Mouse (Mus musculus) thymus, adult 2 months (tissue): Measurements from ENCODE around the gene Fbf1. TPM values are rescaled to one million over a fixed set of nuclear protein-coding genes. Genes with fewer than 3 reads are reported as not detected.
A peak's percentile ranks its signal among the peaks of the same experiment; 100 is the strongest.

ENCODE experiments used
- DNase-seq: peaks from one replicate; pipeline ENCODE4 v3.0.0; 2021
- H3K27ac ChIP-seq: fragments of 200-500 bp; 2 replicates; pipeline ENCODE4 v1.5.1; 2012; ENCODE audit warnings: low read length, control low read depth; ENCODE audit not compliant: control insufficient read depth, insufficient read depth
- H3K27me3 ChIP-seq: fragments of 200-500 bp; 2 replicates; pipeline ENCODE4 v1.6.1; 2012; ENCODE audit warnings: mild to moderate bottlenecking, low read length, moderate library complexity, mixed read lengths; ENCODE audit not compliant: control insufficient read depth, insufficient read depth
- H3K36me3 ChIP-seq: fragments of 200-500 bp; 2 replicates; pipeline ENCODE4 v1.6.1; 2012; ENCODE audit warnings: mild to moderate bottlenecking, low read length, moderate library complexity; ENCODE audit not compliant: control insufficient read depth, insufficient read depth
- H3K4me1 ChIP-seq: fragments of 200-500 bp; replicated peaks from 2 replicates; pipeline ENCODE4 v1.6.1; 2012; ENCODE audit warnings: low read length; ENCODE audit not compliant: control insufficient read depth, insufficient read depth
- H3K4me3 ChIP-seq: fragments of 200-500 bp; 2 replicates; pipeline ENCODE4 v1.5.1; 2012; ENCODE audit warnings: mild to moderate bottlenecking, low read length, control low read depth, moderate library complexity; ENCODE audit not compliant: control insufficient read depth, insufficient read depth
- CTCF ChIP-seq: fragments of 200-500 bp; IDR thresholded peaks from 2 replicates; pipeline ENCODE4 v1.5.1; 2012; ENCODE audit warnings: mild to moderate bottlenecking, control low read depth, low read length, moderate library complexity, borderline replicate concordance; ENCODE audit not compliant: control insufficient read depth, poor library complexity, insufficient read depth; ENCODE audit errors: extremely low read depth
- POLR2A ChIP-seq: fragments of 200-500 bp; IDR thresholded peaks from 2 replicates; pipeline ENCODE4 v1.6.1; 2012; ENCODE audit warnings: mild to moderate bottlenecking, low read length, control low read depth, moderate library complexity; ENCODE audit not compliant: control insufficient read depth, poor library complexity, insufficient read depth; ENCODE audit errors: extremely low read depth
- WGBS: fragments of 180-500 bp; shearing (Covaris S2); methylation state at CpG from one replicate; pipeline ENCODE4 v1.1.7; 2018; 5-methylcytosine and 5-hydroxymethylcytosine counted together
- polyA plus RNA-seq: library from polyadenylated mRNA; depleted of rRNA; stranded (reverse); fragments of >200 nt; gene quantifications from 2 replicates; pipeline ENCODE4 v1.2.3, GENCODE M21; 2012; rRNA removed

Fbf1 gene
- polyA plus RNA-seq: 30.0 and 30.3 TPM in 2 replicates

DNA sequence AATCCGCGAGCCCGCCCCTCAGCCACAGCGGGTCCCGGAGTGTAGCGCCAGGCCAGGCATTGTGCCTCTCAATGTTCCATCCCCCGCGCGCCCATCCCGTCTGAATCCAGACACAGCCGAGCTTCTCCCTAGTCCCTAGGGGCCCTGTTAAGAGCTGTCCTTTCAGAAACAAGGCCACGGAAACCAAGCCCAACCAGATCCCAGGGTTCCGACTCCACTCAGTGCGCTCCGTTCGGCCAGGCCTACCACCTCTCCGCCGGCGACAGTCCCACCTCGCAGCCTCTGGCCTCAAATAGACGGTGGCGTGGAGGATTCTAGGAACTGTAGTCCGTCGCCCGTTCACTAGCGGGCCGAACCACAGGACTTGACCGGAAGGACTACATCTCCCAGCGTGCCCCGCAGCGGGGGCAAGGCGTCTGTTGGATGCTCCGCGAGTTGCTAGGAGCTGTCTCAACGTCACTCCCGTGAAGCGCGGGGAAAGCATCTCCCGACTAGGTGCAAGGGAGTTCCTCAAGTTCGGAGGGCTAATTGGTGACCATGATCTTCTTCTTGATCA is at the start of gene Fbf1:
TSS of gene Fbf1 (minus strand) at position 283 of the 556 bp plus-strand sequence.
- under 1% methylated on average over 40 of the region's 40 CpGs for WGBS
- peaks cover 3% of the 10 kb centered on the region for H3K4me1 ChIP-seq
- peak; percentile 94 for DNase-seq
- peak within 1 kb of the TSS; percentile 46 for H3K27ac ChIP-seq
- peaks cover 5% of the 10 kb centered on the region; the same call in 1 of the 2 replicates for H3K36me3 ChIP-seq
- TF ChIP-seq POLR2A (no peak; the same call in 1 of the 2 replicates), CTCF (0 out of 2 replicates have a peak, but pooled peaks have one; percentile 23)
- H3K4me3 ChIP-seq: peak within 1 kb of the TSS; percentile 75
- H3K27me3 ChIP-seq: no peaks in the 10 kb centered on the region

DNA sequence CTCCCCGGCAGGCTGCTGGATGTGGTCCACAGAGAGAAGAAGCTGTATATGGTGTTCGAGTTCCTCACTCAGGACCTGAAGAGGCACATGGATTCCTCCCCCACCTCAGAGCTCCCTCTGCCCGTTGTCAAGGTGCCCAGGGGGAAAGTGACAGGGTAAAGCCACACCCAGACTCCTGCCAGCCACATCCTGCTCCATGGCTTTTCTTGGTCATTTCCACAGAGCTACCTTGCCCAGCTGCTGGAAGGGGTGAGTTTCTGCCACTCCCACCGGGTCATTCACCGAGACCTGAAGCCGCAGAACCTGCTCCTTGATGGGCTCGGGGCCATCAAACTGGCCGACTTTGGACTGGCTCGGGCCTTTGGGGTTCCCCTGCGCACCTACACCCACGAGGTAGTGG is 48.6 kb upstream of the Fbf1 start:
- no peak overlapping the region for H3K27ac ChIP-seq
- no peak overlapping the region for H3K4me3 ChIP-seq
- H3K36me3 ChIP-seq: no peaks in the 10 kb centered on the region
- TF ChIP-seq POLR2A (no peak), CTCF (no peak)
- no peaks in the 10 kb centered on the region for H3K27me3 ChIP-seq
- no peak for DNase-seq
- WGBS: 76% methylated on average over 11 of the region's 11 CpGs
- peaks cover 15% of the 10 kb centered on the region for H3K4me1 ChIP-seq

DNA sequence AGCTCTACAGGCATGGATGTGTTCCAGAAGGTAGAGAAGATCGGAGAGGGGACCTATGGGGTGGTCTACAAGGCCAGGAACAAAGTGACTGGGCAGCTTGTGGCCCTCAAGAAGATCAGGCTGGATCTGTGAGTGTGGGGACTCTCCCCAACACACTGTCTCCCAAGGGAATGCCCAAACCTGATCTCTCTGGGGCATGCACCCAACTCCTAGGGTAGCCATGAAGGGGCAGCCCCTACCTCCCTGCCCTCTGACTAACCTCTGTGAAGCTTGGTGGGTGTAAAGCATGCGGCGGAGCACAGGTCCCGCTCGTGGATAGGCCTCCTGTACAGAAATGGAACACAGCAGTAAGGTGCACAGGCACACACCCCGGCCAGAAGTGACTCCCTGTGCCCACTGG is 48.0 kb upstream of the Fbf1 start:
- H3K4me3 ChIP-seq: no peak overlapping the region
- no peak overlapping the region for H3K27ac ChIP-seq
- DNase-seq: no peak
- TF ChIP-seq POLR2A: no peak
- no peak for TF ChIP-seq CTCF
- H3K4me1 ChIP-seq: peaks cover 15% of the 10 kb centered on the region
- no peaks in the 10 kb centered on the region for H3K27me3 ChIP-seq
- no peaks in the 10 kb centered on the region for H3K36me3 ChIP-seq
- WGBS: 92% methylated on average over 6 of the region's 6 CpGs

DNA sequence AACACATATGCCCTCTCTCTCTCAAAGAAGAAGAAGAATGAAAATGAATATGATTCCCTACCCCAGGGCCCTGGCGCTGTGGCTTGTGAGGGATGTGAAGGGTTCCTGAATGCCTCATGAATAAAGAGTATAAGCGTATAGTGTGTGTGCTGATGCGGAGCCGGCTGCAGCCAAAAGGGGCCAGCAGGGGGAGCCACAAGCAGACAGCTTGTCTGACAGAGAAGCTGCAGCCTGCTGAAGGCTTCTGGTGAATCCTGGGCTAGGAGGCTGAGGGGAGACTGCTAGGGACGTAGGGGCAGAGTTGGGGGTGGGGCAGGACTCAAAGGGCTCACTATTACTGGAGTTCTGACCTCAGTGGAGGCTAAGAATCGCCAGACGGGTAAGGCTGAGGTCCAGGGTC is 47.2 kb upstream of the Fbf1 start:
- H3K36me3 ChIP-seq: no peaks in the 10 kb centered on the region

DNA sequence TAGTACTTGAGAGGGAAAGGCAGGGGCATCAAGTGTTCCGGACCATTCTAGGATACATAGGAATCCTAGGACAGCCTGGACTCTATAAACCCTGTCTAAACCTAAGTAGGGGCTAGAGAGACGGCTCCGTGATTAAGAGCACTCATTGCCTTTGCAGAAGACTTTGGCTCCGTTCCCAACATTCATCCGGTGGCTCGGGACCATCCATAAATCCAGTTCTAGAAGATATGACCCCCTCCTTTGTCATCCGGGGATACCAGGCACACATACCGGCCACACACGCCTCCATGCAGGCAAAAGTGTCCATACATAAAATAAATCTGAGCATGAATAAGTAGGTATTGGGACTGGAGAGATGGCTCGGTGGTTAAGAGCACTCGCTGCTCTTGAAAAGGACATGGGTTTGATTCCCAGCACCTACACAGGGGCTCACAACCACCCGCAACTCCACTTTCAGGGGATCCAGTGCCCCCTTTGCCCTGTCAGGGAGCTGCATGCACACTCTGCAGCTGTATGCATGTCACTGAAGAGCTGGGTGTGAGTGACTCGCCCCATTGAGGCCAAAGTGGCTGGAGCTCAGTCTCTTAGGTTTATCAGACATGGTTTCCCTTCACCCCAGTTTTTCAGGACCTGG is 46.0 kb upstream of the Fbf1 start:
- 97% methylated on average over 13 of the region's 13 CpGs for WGBS
- H3K36me3 ChIP-seq: no peaks in the 10 kb centered on the region
- no peak for DNase-seq
- H3K4me3 ChIP-seq: no peak overlapping the region
- H3K27me3 ChIP-seq: no peaks in the 10 kb centered on the region
- TF ChIP-seq POLR2A (no peak), CTCF (no peak)
- H3K27ac ChIP-seq: no peak overlapping the region
- peaks cover 7% of the 10 kb centered on the region for H3K4me1 ChIP-seq

More for the DNA sequence above, 47.2 kb upstream of the Fbf1 start:
- peak; percentile 30 for DNase-seq
- H3K4me1 ChIP-seq: peaks cover 15% of the 10 kb centered on the region
- no peaks in the 10 kb centered on the region for H3K27me3 ChIP-seq
- 98% methylated on average over 7 of the region's 7 CpGs for WGBS
- TF ChIP-seq POLR2A (no peak), CTCF (no peak)
- no peak overlapping the region for H3K4me3 ChIP-seq
- no peak overlapping the region for H3K27ac ChIP-seq

DNA sequence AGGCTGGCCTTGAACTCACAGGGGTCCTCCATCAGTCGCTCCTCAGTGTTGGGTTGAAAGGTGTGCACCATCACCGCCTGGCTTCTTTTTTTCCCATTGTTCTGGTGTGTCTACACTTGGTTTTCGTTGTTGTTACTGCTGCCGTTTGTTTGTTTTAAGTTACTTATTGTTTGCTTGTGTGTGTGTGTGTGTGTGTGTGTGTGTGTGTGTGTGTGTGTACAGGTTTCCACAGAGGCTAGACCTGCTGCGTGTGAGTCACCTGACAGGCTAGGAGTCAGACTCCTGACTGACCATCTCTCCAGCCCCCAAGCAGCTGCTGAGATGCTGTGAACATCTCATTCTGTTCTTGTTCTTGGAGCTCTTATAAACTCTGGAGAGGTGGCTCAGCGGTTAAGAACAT is 44.9 kb upstream of the Fbf1 start:
- Histone ChIP-seq H3K27ac (no peak overlapping the region), H3K4me3 (no peak overlapping the region), H3K36me3 (no peaks in the 10 kb centered on the region), H3K27me3 (no peaks in the 10 kb centered on the region), H3K4me1 (no peaks in the 10 kb centered on the region; the same call in 1 of the 2 replicates)
- WGBS: 98% methylated on average over 6 of the region's 6 CpGs
- no peak for DNase-seq
- TF ChIP-seq POLR2A (no peak), CTCF (no peak)

DNA sequence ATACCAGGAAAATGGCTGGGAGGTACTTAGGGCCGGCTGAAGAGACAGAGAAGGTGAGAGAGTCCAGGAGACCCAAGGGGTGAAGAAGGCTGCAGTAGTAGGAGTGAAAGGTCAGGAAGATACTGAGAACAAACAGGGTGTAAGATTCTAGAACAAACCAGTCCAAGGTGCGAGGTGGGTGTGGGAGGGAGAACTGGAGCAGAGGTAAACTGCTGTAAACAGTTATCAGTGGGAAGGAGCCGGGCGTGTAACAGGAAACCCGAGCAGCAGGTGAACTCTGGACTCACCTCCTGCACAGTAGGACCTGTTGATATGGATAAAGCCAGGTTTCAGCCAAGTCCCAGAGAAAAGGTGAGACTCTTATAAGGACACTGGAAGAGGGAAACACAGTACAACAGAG is 42.7 kb upstream of the Fbf1 start:
- H3K27ac ChIP-seq: no peak overlapping the region
- WGBS: 92% methylated on average over 5 of the region's 5 CpGs
- DNase-seq: no peak
- H3K27me3 ChIP-seq: no peaks in the 10 kb centered on the region
- no peaks in the 10 kb centered on the region for H3K4me1 ChIP-seq
- peaks cover 18% of the 10 kb centered on the region for H3K36me3 ChIP-seq
- TF ChIP-seq CTCF (no peak), POLR2A (no peak)
- H3K4me3 ChIP-seq: no peak overlapping the region
